Mouse (Mus musculus): Measurements from ENCODE around the gene Gch1. TPM values are rescaled to one million over a fixed set of nuclear protein-coding genes. Genes with fewer than 3 reads are reported as not detected.

Gene Gch1
- 5.3 and 6.0 TPM in 2 replicates for polyA plus RNA-seq (2015; fragmentation: Nextera tagmentation; extraction: Ambion mirVana)

- H3K9me3 ChIP-seq (replicated peaks; ENCODE audit: control insufficient read depth, low read length, poor library complexity, severe bottlenecking), result no peaks in the 10 kb centered on the region
- peaks cover 12% of the 10 kb centered on the region for H3K27me3 ChIP-seq (ENCODE audit: control insufficient read depth, insufficient read depth, low read depth, low read length)
These were observed at the start of gene Gch1 for GRCm38 (mm10) chr14:47188848-47189634. TSS of gene Gch1 (minus strand) at chr14:47189413.

GRCm38 (mm10) chr14:47237286-47237685 is 48.1 kb upstream of the Gch1 start:
- H3K4me1 ChIP-seq (ENCODE audit: control insufficient read depth, insufficient read depth, low read length), result no peaks in the 10 kb centered on the region
- ATAC-seq, result no peak
- H3K4me2 ChIP-seq (ENCODE audit: low read length), result no peak overlapping the region
- WGBS, result 88% methylated on average over 4 of the region's 4 CpGs
- H3K36me3 ChIP-seq (ENCODE audit: control insufficient read depth, insufficient read depth, low read length), result peaks cover 6% of the 10 kb centered on the region
- H3K4me3 ChIP-seq (ENCODE audit: low read depth, low read length), result no peak overlapping the region
- no peak overlapping the region for H3K9ac ChIP-seq (ENCODE audit: low read depth, low read length)
- no peaks in the 10 kb centered on the region for H3K27me3 ChIP-seq (ENCODE audit: control insufficient read depth, insufficient read depth, low read depth, low read length)
- no peaks in the 10 kb centered on the region for H3K9me3 ChIP-seq (replicated peaks; ENCODE audit: control insufficient read depth, low read length, poor library complexity, severe bottlenecking)
- no peak overlapping the region for H3K27ac ChIP-seq (ENCODE audit: low read length)

More at GRCm38 (mm10) chr14:47188848-47189634, at the start of gene Gch1:
- Histone ChIP-seq H3K4me3 (ENCODE audit: low read depth, low read length) (peak within 1 kb of the TSS; percentile 89), H3K4me1 (ENCODE audit: control insufficient read depth, insufficient read depth, low read length) (peaks cover 7% of the 10 kb centered on the region), H3K9ac (ENCODE audit: low read depth, low read length) (peak within 1 kb of the TSS; percentile 74), H3K36me3 (ENCODE audit: control insufficient read depth, insufficient read depth, low read length) (no peaks in the 10 kb centered on the region), H3K4me2 (ENCODE audit: low read length) (peak within 1 kb of the TSS; percentile 86), H3K27ac (ENCODE audit: low read length) (no peak within 1 kb of the TSS)
- WGBS, result under 1% methylated on average over 67 of the region's 68 CpGs
- peak; percentile 90 for ATAC-seq

- peaks cover 6% of the 10 kb centered on the region for H3K36me3 ChIP-seq (ENCODE audit: control insufficient read depth, insufficient read depth, low read length)
- no peak overlapping the region for H3K4me2 ChIP-seq (ENCODE audit: low read length)
- WGBS, result 92% methylated on average over 7 of the region's 7 CpGs
- H3K9me3 ChIP-seq (replicated peaks; ENCODE audit: control insufficient read depth, low read length, poor library complexity, severe bottlenecking), result no peaks in the 10 kb centered on the region
- no peaks in the 10 kb centered on the region for H3K27me3 ChIP-seq (ENCODE audit: control insufficient read depth, insufficient read depth, low read depth, low read length)
- H3K27ac ChIP-seq (ENCODE audit: low read length), result no peak overlapping the region
- H3K4me1 ChIP-seq (ENCODE audit: control insufficient read depth, insufficient read depth, low read length), result no peaks in the 10 kb centered on the region
- no peak for ATAC-seq
- no peak overlapping the region for H3K4me3 ChIP-seq (ENCODE audit: low read depth, low read length)
- no peak overlapping the region for H3K9ac ChIP-seq (ENCODE audit: low read depth, low read length)
These were observed 47.3 kb upstream of the Gch1 start for GRCm38 (mm10) chr14:47236491-47236890.

GRCm38 (mm10) chr14:47234526-47235250 is 45.5 kb upstream of the Gch1 start:
- H3K9ac ChIP-seq (ENCODE audit: low read depth, low read length), result no peak overlapping the region
- no peak overlapping the region for H3K4me3 ChIP-seq (ENCODE audit: low read depth, low read length)
- H3K4me1 ChIP-seq (ENCODE audit: control insufficient read depth, insufficient read depth, low read length), result no peaks in the 10 kb centered on the region
- H3K36me3 ChIP-seq (ENCODE audit: control insufficient read depth, insufficient read depth, low read length), result no peaks in the 10 kb centered on the region
- 63% methylated on average over 5 of the region's 5 CpGs for WGBS
- H3K4me2 ChIP-seq (ENCODE audit: low read length), result no peak overlapping the region
- no peak for ATAC-seq
- H3K9me3 ChIP-seq (replicated peaks; ENCODE audit: control insufficient read depth, low read length, poor library complexity, severe bottlenecking), result no peaks in the 10 kb centered on the region
- H3K27me3 ChIP-seq (ENCODE audit: control insufficient read depth, insufficient read depth, low read depth, low read length), result no peaks in the 10 kb centered on the region
- H3K27ac ChIP-seq (ENCODE audit: low read length), result no peak overlapping the region

GRCm38 (mm10) chr14:47234032-47234431 is 44.8 kb upstream of the Gch1 start:
- no peaks in the 10 kb centered on the region for H3K4me1 ChIP-seq (ENCODE audit: control insufficient read depth, insufficient read depth, low read length)
- H3K27me3 ChIP-seq (ENCODE audit: control insufficient read depth, insufficient read depth, low read depth, low read length), result no peaks in the 10 kb centered on the region
- WGBS, result 96% methylated on average over 3 of the region's 3 CpGs
- H3K9me3 ChIP-seq (replicated peaks; ENCODE audit: control insufficient read depth, low read length, poor library complexity, severe bottlenecking), result no peaks in the 10 kb centered on the region
- no peak overlapping the region for H3K4me3 ChIP-seq (ENCODE audit: low read depth, low read length)
- no peak overlapping the region for H3K27ac ChIP-seq (ENCODE audit: low read length)
- no peak overlapping the region for H3K4me2 ChIP-seq (ENCODE audit: low read length)
- H3K9ac ChIP-seq (ENCODE audit: low read depth, low read length), result no peak overlapping the region
- ATAC-seq, result no peak
- no peaks in the 10 kb centered on the region for H3K36me3 ChIP-seq (ENCODE audit: control insufficient read depth, insufficient read depth, low read length)

- Histone ChIP-seq H3K9me3 (replicated peaks; ENCODE audit: control insufficient read depth, low read length, poor library complexity, severe bottlenecking) (no peaks in the 10 kb centered on the region), H3K27me3 (ENCODE audit: control insufficient read depth, insufficient read depth, low read depth, low read length) (no peaks in the 10 kb centered on the region), H3K4me1 (ENCODE audit: control insufficient read depth, insufficient read depth, low read length) (no peaks in the 10 kb centered on the region), H3K4me3 (ENCODE audit: low read depth, low read length) (no peak overlapping the region), H3K4me2 (ENCODE audit: low read length) (no peak overlapping the region), H3K9ac (ENCODE audit: low read depth, low read length) (no peak overlapping the region), H3K36me3 (ENCODE audit: control insufficient read depth, insufficient read depth, low read length) (no peaks in the 10 kb centered on the region), H3K27ac (ENCODE audit: low read length) (no peak overlapping the region)
- 89% methylated on average over 2 of the region's 2 CpGs for WGBS
- ATAC-seq, result no peak
These were observed 44.4 kb upstream of the Gch1 start for GRCm38 (mm10) chr14:47233602-47234001.

GRCm38 (mm10) chr14:47229796-47230376 is 40.7 kb upstream of the Gch1 start:
- 83% methylated on average over 11 of the region's 11 CpGs for WGBS
- Histone ChIP-seq H3K4me2 (ENCODE audit: low read length) (no peak overlapping the region), H3K27me3 (ENCODE audit: control insufficient read depth, insufficient read depth, low read depth, low read length) (no peaks in the 10 kb centered on the region), H3K4me3 (ENCODE audit: low read depth, low read length) (no peak overlapping the region), H3K36me3 (ENCODE audit: control insufficient read depth, insufficient read depth, low read length) (no peaks in the 10 kb centered on the region), H3K4me1 (ENCODE audit: control insufficient read depth, insufficient read depth, low read length) (no peaks in the 10 kb centered on the region), H3K9me3 (replicated peaks; ENCODE audit: control insufficient read depth, low read length, poor library complexity, severe bottlenecking) (no peaks in the 10 kb centered on the region), H3K27ac (ENCODE audit: low read length) (no peak overlapping the region), H3K9ac (ENCODE audit: low read depth, low read length) (no peak overlapping the region)
- no peak for ATAC-seq

- H3K4me3 ChIP-seq (ENCODE audit: low read depth, low read length), result no peak overlapping the region
- no peak for ATAC-seq
These were observed 36.7 kb upstream of the Gch1 start for GRCm38 (mm10) chr14:47225931-47226330.

More at GRCm38 (mm10) chr14:47225931-47226330, 36.7 kb upstream of the Gch1 start:
- no peak overlapping the region for H3K9ac ChIP-seq (ENCODE audit: low read depth, low read length)
- H3K36me3 ChIP-seq (ENCODE audit: control insufficient read depth, insufficient read depth, low read length), result no peaks in the 10 kb centered on the region
- WGBS, result 90% methylated on average over 8 of the region's 8 CpGs
- H3K4me2 ChIP-seq (ENCODE audit: low read length), result no peak overlapping the region
- H3K27ac ChIP-seq (ENCODE audit: low read length), result no peak overlapping the region
- H3K27me3 ChIP-seq (ENCODE audit: control insufficient read depth, insufficient read depth, low read depth, low read length), result no peaks in the 10 kb centered on the region
- no peaks in the 10 kb centered on the region for H3K9me3 ChIP-seq (replicated peaks; ENCODE audit: control insufficient read depth, low read length, poor library complexity, severe bottlenecking)
- H3K4me1 ChIP-seq (ENCODE audit: control insufficient read depth, insufficient read depth, low read length), result no peaks in the 10 kb centered on the region

All from midbrain, embryonic 16.5 days (tissue).